Mouse (Mus musculus): ENCODE measurements around the gene E130114P18Rik.

The E130114P18Rik gene

DNA sequence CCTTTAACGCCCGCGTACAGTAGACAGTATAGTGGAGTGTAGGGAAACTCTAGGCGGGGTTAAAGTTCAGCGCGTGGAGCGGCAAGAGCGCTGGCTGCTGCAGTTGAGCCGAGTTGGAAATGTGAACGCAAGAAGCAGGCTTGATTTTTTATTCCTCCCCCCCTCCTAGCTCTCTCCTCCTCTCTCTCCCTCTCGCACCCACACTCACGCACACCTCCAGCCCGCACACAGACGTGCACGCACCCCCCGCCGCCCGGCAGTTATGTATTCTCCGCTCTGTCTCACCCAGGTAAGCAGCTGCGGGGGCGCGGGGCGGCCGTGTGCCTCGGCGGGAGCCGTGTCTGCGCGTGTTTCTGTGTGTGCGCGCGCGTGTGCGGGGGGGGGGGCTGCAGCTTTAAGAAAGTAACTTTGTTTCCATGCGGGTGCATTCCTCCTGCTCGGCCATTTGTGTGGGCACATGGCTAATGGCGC, at the start of gene E130114P18Rik:
E130114P18Rik (minus strand) TSS at position 373 of the 471 bp plus-strand sequence.
- DNase-seq (ENCODE audit: extremely low read depth, low read depth, low spot score): no peak

DNA sequence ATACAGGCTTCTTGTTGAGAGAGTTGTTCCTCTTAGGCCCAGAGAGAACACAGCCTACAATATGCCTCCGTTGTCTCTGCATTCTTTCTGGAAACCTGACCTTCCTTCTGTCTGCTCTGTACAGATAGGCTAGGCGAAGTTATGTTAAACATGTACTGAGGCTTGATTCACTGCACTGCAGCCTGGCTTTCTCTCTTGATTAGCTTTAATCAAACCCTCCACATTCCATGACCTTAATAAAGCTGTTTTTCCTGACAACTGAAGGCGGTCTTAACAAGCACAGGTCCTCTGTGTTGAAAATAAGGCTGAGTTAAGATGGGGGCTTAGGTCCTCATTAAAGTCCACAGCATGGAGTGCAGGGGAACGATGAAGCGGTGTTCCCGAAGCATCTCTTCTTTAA, 49.2 kb upstream of the E130114P18Rik start:
- no peak for DNase-seq (ENCODE audit: extremely low read depth, low read depth, low spot score)

DNA sequence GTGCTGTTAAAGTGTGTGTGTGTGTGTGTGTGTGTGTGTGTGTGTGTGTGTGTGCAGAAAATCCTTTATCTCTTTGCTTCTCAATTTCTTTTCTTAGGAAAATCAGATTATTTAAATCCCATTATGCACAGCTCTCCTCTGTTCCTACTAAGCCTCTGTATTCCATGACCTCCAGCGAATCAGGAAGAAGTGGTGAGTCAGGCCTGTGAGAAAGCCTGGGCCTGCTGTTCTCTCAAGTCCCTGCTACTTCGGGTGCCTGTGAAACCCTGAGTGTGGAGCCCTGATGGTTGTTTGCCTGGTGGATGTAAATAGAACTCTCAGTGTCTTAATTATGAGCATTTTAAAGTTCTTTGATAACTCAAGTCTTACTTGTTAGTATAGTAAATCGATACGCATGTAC, 48.0 kb upstream of the E130114P18Rik start:
- DNase-seq (ENCODE audit: extremely low read depth, low read depth, low spot score): no peak

DNA sequence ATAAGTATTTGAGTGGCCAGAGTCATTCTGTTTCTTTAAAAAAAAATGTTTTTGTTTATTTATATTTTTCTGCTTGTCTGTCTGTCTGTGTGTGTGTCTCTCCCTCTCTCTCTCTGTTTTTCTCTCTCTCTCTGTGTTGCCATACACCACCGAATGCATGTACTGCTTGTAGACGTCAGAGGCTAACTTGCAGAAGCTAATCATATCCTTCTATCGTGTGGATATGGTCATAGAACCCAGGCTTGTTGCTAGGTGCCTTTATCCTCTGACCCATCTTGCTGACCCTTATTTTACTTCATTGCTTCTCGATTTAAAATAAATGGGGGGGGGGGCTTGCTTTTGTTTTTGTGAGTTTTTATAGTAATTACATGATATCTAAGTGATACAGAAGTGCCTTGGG, 47.6 kb upstream of the E130114P18Rik start:
- DNase-seq (ENCODE audit: extremely low read depth, low read depth, low spot score): no peak

GRCm38 (mm10) chr4:97824451-97824850, 46.6 kb upstream of the E130114P18Rik start:
- no peak for DNase-seq (ENCODE audit: extremely low read depth, low read depth, low spot score)

- DNase-seq (ENCODE audit: extremely low read depth, low read depth, low spot score): no peak
These were observed 45.6 kb upstream of the E130114P18Rik start for GRCm38 (mm10) chr4:97823512-97823911.

DNA sequence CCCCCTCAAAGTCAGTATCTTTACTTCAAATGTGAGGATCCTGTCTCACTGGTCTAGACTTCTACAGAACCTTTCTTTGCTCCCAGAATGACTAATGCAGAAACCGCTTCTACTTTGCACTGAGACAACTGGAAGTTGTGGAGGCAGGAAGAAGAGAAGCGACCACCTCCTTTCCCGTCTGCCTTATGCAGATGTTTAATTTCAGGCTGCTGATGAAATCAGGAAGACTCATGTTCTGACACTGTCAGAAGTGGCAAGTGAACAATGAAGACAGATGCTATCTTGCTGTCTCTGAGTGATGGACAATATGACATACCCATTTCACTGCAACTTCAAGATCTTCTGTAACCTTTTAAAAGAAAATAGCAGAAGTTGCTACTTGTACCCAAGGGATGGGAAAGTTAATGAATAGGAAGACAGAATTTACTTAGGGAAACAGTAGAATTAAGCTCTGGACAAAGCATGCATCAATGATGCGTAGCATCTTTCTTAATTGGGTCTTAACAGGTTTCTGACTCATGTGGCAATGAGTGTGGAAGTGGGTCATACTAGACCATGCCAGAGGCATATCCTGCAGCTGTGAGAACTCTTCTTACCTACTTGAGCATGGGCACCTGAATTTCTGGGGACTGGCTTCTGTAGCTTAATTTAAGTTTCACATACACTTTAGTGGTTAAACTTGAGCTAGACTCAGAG, 43.8 kb upstream of the E130114P18Rik start:
- DNase-seq (ENCODE audit: extremely low read depth, low read depth, low spot score): no peak

- DNase-seq (ENCODE audit: extremely low read depth, low read depth, low spot score): no peak
These were observed 42.8 kb upstream of the E130114P18Rik start for GRCm38 (mm10) chr4:97820474-97821259.

DNA sequence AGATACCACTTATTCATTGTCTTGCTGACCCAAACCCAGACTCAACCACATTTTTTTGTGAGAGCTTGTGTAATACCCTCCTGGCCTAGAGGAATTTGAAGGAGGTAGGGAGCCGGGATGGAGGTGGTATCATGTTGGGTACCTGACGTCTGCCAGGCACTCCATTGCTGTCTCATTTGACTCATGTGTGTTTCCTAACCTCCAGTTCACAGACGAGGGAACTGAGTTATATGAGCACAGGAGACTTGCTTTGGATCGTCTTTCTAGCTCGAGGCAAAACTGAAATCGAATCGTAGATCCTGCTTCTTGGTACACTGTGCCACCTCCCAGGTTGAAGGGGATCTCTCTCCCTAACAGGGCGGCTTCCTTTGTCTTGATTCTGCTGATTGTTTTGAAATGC, 41.2 kb upstream of the E130114P18Rik start:
- peak; percentile 54 for DNase-seq (ENCODE audit: extremely low read depth, low read depth, low spot score)

GRCm38 (mm10) chr4:97818498-97818897, 40.6 kb upstream of the E130114P18Rik start:
- no peak for DNase-seq (ENCODE audit: extremely low read depth, low read depth, low spot score)

DNA sequence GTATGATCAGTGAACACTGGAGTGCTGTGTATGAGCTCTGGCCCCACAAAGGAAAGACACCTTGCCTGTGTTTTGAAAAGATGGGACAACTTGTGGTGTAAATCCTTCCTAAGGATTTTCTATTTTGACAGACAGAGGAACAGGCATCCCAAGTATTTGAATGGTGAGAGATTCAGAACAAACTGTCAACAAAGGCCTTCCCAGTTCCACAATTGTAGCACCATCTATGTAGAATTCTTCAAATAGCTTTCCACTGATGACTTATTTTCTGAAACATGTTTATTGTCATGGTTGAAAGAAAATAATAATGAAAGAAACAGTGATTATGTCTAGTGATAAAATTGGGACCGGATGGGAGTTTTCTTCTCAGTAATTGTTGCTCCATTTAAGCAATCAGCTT, 39.9 kb upstream of the E130114P18Rik start:
- DNase-seq (ENCODE audit: extremely low read depth, low read depth, low spot score): no peak

GRCm38 (mm10) chr4:97816753-97817152, 38.9 kb upstream of the E130114P18Rik start:
- DNase-seq (ENCODE audit: extremely low read depth, low read depth, low spot score): no peak

DNA sequence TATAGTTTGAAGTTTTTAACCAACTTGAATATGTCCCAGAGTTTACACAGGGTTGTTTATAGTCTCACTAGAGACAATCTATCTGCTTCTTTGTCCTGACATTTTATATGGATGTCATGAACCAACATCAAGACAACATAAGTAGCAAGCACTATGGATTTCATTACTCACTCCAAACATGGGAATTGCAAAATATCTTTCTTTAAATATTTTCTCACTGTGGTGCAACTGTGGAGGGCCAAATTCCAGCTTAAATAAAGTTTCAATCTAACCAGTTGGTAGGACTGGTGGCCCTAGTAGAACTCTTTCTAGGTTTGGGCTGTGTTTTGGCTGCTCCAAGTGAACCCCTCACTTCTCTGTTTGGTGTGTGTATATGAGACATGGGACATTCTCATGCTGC, 38.1 kb upstream of the E130114P18Rik start:
- no peak for DNase-seq (ENCODE audit: extremely low read depth, low read depth, low spot score)

- peak; percentile 83 for DNase-seq (ENCODE audit: extremely low read depth, low read depth, low spot score)
These were observed 36.6 kb upstream of the E130114P18Rik start for GRCm38 (mm10) chr4:97814515-97814914.

GRCm38 (mm10) chr4:97813996-97814395, 36.1 kb upstream of the E130114P18Rik start:
- no peak for DNase-seq (ENCODE audit: extremely low read depth, low read depth, low spot score)

- DNase-seq (ENCODE audit: extremely low read depth, low read depth, low spot score): no peak
These were observed 35.2 kb upstream of the E130114P18Rik start for GRCm38 (mm10) chr4:97813035-97813434.

GRCm38 (mm10) chr4:97810348-97810939, 32.6 kb upstream of the E130114P18Rik start:
- no peak for DNase-seq (ENCODE audit: extremely low read depth, low read depth, low spot score)

DNA sequence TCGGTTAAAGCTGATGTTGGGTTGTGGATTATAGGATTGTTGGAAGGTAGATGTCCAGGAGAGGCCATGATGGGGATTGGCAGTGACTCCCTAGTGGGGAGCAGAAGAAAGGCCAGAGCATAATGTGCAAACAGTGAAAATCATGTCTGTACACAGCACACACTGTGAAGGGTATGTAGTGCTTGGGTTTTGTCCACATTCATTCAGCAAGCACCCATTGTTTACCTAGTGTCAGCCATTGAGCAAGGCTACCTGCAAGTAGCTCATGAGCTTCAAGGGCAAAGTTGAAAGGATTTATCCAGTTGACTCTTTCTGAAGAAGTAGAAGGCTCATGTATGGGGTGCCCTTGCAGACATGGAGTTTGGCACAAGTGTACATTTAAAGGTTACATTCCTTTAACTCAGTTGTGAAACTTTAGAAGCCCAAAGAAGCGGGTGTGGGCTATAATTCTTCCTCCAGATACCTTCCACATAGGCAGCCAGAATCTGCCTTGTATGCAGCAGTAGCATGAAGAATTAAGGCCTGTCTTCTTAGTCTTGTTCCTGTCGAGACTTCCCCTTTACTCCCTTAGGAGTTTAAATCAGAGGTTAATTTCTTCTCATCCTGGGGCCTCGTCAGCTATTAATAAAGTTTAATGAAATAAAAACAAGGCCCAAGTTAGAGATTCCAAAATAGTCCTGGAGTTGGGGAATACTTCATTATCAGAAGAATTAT, 31.9 kb upstream of the E130114P18Rik start:
- DNase-seq (ENCODE audit: extremely low read depth, low read depth, low spot score): no peak

DNA sequence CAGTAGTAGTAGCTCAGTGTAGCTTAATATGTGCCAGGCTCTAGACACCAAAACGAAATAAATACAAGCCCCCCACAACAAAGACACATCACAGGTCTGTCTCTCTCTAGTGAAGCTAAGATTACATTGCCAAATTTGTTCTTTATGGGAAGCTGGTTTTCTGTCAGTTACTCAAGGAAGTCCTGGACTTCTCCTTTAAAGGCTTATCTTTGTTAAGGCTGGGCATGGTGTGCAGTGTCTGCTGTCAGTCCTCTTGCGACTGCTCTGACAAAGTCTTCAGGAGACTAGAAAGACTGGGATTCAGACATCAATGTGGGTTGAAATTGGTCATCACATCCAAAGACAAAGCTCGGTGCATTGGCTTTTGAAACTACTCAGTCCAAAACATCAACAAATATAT, 31.0 kb upstream of the E130114P18Rik start:
- no peak for DNase-seq (ENCODE audit: extremely low read depth, low read depth, low spot score)

DNA sequence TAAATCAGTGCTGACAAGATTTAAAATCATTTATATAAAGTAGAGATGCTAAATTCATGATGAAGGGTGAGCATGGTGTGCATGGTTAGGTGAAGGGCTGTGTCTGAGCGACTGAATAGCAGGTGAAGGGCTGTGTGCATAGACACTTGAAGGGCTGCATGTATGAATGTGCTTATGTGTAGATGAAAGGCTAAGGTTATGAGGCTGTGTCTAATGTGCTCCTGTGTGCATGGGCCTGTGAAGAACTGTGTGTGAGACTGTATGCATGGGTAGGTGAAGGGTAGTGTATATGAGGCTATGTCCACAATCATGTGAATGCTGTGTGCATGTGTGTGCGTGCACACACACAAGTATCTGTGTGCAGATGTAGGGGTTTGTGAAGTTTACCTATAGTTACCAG, 29.0 kb upstream of the E130114P18Rik start:
- no peak for DNase-seq (ENCODE audit: extremely low read depth, low read depth, low spot score)
